Comparison of ENCODE assay signal across 23 mouse cellular contexts in genomic region chr11:20390622-20391021, GRCm38 (mm10). TPM values are rescaled to one million over a fixed set of nuclear protein-coding genes. Genes with fewer than 3 reads are reported as not detected.
DNase-seq lines count a peak whose midpoint lies in the region; ATAC-seq and TF ChIP-seq lines count a peak whose summit lies in the region.
"Had no signal": no experiment of that assay in that cellular context is flagged by ENCODE, and none has a peak within 500 bp of the region (broad histone marks: within the 10 kb centered on the region; RNA-seq: fewer than 3 reads in every experiment).

No protein-coding gene starts in this region.

- intact Hi-C loops in heart, postnatal 25 days (cut with DNase I): no loop called here

- no peak overlapping the region for H3K27ac ChIP-seq in CH12.LX (ENCODE audit: insufficient read depth, low read depth)
- no peak overlapping the region for H3K27ac ChIP-seq in MEL (ENCODE audit: control insufficient read depth, low read depth, low read length)

- TF ChIP-seq POLR2A in CH12.LX (IDR thresholded peaks at IDR 0.05; ENCODE audit: low read depth, low read length) (no peak), MEL (IDR thresholded peaks at IDR 0.05; ENCODE audit: control insufficient read depth in 1 of 2, insufficient read depth in 1 of 2, low read depth in 1 of 2, low read length in 2 of 2, poor library complexity in 1 of 2) (no peak)

- dilution Hi-C loops in CH12.LX (cut with MboI; ENCODE audit: extremely low pct_ligation_motif_present, extremely low pct_unique_long_range_greater_than_20kb, low sequenced_read_pairs): no loop called here

- no peak for TF ChIP-seq CTCF in CH12.LX (conservative IDR thresholded peaks at IDR 0.05 in 1 of 2, IDR thresholded peaks at IDR 0.05 in 1 of 2; ENCODE audit: low read depth in 2 of 2, low read length in 2 of 2)
- no peak for TF ChIP-seq CTCF in MEL (IDR thresholded peaks at IDR 0.05 in 2 of 3, conservative IDR thresholded peaks at IDR 0.05 in 1 of 3; ENCODE audit: control insufficient read depth in 1 of 3, insufficient read depth in 1 of 3, low read depth in 2 of 3, low read length in 3 of 3, poor library complexity in 1 of 3, severe bottlenecking in 1 of 3)

- no peaks in the 10 kb centered on the region for H3K4me1 ChIP-seq in CH12.LX (ENCODE audit: control insufficient read depth in 1 of 2, insufficient read depth in 2 of 2)
- no peaks in the 10 kb centered on the region for H3K4me1 ChIP-seq in MEL (ENCODE audit: control insufficient read depth in 1 of 2, insufficient read depth in 2 of 2, low read length in 2 of 2)

- in situ Hi-C loops in CH12.LX (cut with MboI; ENCODE audit: low pct_ligation_motif_present, low pct_unique_long_range_greater_than_20kb, low sequenced_read_pairs): loop anchor here (10.0 kb wide), 1 partner anchor 256 kb away; no protein-coding TSS in a partner anchor

- TF ChIP-seq RAD21 in CH12.LX (IDR thresholded peaks at IDR 0.05; ENCODE audit: low read depth, low read length) (no peak), MEL (IDR thresholded peaks at IDR 0.05; ENCODE audit: low read depth, low read length) (no peak)

- peak; percentile 14 for DNase-seq in heart, adult 11 months
- no peak for DNase-seq in heart, postnatal 25 days (ENCODE audit: low spot score)
- DNase-seq in CH12.LX (ENCODE audit: extremely low read depth) (no peak), MEL (ENCODE audit: low read depth, low spot score) (no peak)
- no peak for DNase-seq in T-cell, adult 2 months (ENCODE audit: low spot score)
- DNase-seq: adrenal gland, adult 2 months; adrenal gland, adult 8-10 months; adrenal gland, postnatal 10 days; adrenal gland, postnatal 14 days; adrenal gland, postnatal 25 days; adrenal gland, postnatal 36 days; B cell, adult 2 months; cerebellum, adult 11 months; cerebellum, adult 11-12 months; cerebellum, adult 18-20 months; cerebellum, adult 2 months; cerebellum, adult 8-10 months; cerebellum, adult 9-10 months had no signal

- H3K4me3 ChIP-seq in CH12.LX (replicated peaks in 1 of 3; ENCODE audit: low read depth in 2 of 3, low read length in 2 of 3, poor library complexity in 1 of 3): no peak overlapping the region
- no peak overlapping the region for H3K4me3 ChIP-seq in MEL (ENCODE audit: control insufficient read depth in 1 of 2, insufficient read depth in 1 of 2, low read depth in 2 of 2, low read length in 2 of 2)

- no peak overlapping the region for H3K4me2 ChIP-seq in CH12.LX (ENCODE audit: insufficient read depth, low read depth, poor library complexity, severe bottlenecking)

- H3K79me2 ChIP-seq in CH12.LX (replicated peaks; ENCODE audit: control insufficient read depth, extremely low read depth, insufficient read depth, poor library complexity, severe bottlenecking): no peaks in the 10 kb centered on the region
- no peaks in the 10 kb centered on the region for H3K79me2 ChIP-seq in MEL (ENCODE audit: control insufficient read depth, insufficient read depth, low read length, poor library complexity)

- H3K9me3 ChIP-seq in CH12.LX (replicated peaks; ENCODE audit: low read length): peaks cover 3% of the 10 kb centered on the region
- no peaks in the 10 kb centered on the region for H3K9me3 ChIP-seq in MEL (replicated peaks; ENCODE audit: insufficient read depth, low read length)
- H3K9me3 ChIP-seq: G1E had no signal

- TF ChIP-seq EP300 in CH12.LX (IDR thresholded peaks at IDR 0.05; ENCODE audit: low read length) (no peak), MEL (IDR thresholded peaks at IDR 0.05; ENCODE audit: low read depth in 1 of 2, low read length in 2 of 2) (no peak)

- no peaks in the 10 kb centered on the region for H3K27me3 ChIP-seq in CH12.LX (replicated peaks)
- H3K27me3 ChIP-seq in MEL (ENCODE audit: control insufficient read depth in 1 of 2, insufficient read depth in 2 of 2, low read length in 2 of 2): peaks cover 0 to 4% of the 10 kb centered on the region in 2 experiments; a peak in 3 of 4 replicates
- H3K27me3 ChIP-seq: Patski had no signal

- no peak overlapping the region for H3K9ac ChIP-seq in CH12.LX (ENCODE audit: insufficient read depth, low read depth)
- H3K9ac ChIP-seq in MEL (ENCODE audit: control insufficient read depth, low read depth, low read length, poor library complexity, severe bottlenecking): no peak overlapping the region

- ATAC-seq in erythroblast, adult 5-6 weeks (replicated peaks; ENCODE audit: low FRiP score, poor library complexity, severe bottlenecking): no peak
- ATAC-seq: activated CD4-positive, CD25-positive, alpha-beta regulatory T cell, adult 4 months; CD4-positive, CD25-positive, alpha-beta regulatory T cell, adult 4 months; Patski had no signal

- H3K36me3 ChIP-seq in CH12.LX (replicated peaks in 1 of 2; ENCODE audit: control insufficient read depth in 1 of 2, insufficient read depth in 1 of 2, low read length in 1 of 2): no peaks in the 10 kb centered on the region
- H3K36me3 ChIP-seq in MEL (ENCODE audit: control insufficient read depth in 1 of 2, insufficient read depth in 2 of 2, low read length in 2 of 2): no peaks in the 10 kb centered on the region
- H3K36me3 ChIP-seq: G1E had no signal

TF ChIP-seq in CH12.LX, 34 proteins besides CTCF, POLR2A, EP300 and RAD21:
- TF ChIP-seq TBP (conservative IDR thresholded peaks at IDR 0.05; ENCODE audit: low read depth, low read length) (peak; percentile 65; the same call in 1 of the 2 replicates), TCF12 (IDR thresholded peaks at IDR 0.05; ENCODE audit: low read depth, low read length) (no peak), MAX (IDR thresholded peaks at IDR 0.05; ENCODE audit: low read length) (no peak)

TF ChIP-seq in MEL, 35 proteins besides CTCF, POLR2A, EP300 and RAD21:
- TF ChIP-seq E2F4 (IDR thresholded peaks at IDR 0.05; ENCODE audit: borderline replicate concordance, low read depth, low read length) (no peak), TBP (IDR thresholded peaks at IDR 0.05; ENCODE audit: low read depth, low read length) (0 out of 2 replicates have a peak, but pooled peaks have one; percentile 51)

RNA-seq across cellular contexts. Expression of gene Slc1a4, which starts 58.1 kb away (rescaled TPM):
- 1 to 10 TPM; 1.7 TPM for total RNA-seq in heart, postnatal 25 days (2021)
- total RNA-seq in CH12.LX (2012; rRNA removed) (27.9 and 52.7 TPM in 2 replicates), CH12.LX (2014; rRNA removed) (31.7 and 37.8 TPM in 2 replicates), MEL (2012; rRNA removed) (21.7 and 40.8 TPM in 2 replicates)
- polyA plus RNA-seq in CH12.LX (2012; ENCODE audit: insufficient read length, low read depth) (27.4 and 29.3 TPM in 2 replicates), MEL (2012; ENCODE audit: insufficient read depth in 1 of 2, insufficient read length in 2 of 2, low read depth in 1 of 2, low replicate concordance in 2 of 2, missing spikeins in 1 of 2) (10 to 100 TPM in 1 of 2 experiments, not detected in 1; 32.3 TPM)
- not detected in 2 replicates for total RNA-seq in erythroblast, adult 5-6 weeks (2015; ENCODE audit: low replicate concordance)
- total RNA-seq in erythroblast, adult 5-6 weeks (2017; ENCODE audit: low replicate concordance): 0.28 and 1.0 TPM in 2 replicates
